Mouse (Mus musculus): ENCODE data around the gene H2-Ab1. TPM values are rescaled to one million over a fixed set of nuclear protein-coding genes. Genes with fewer than 3 reads are reported as not detected.
"Not testable (repeated sequence)": the region's sequence is repeated elsewhere in the genome, so short reads cannot be mapped to it uniquely, and the experiment has no call there.

The H2-Ab1 gene
- polyA plus RNA-seq, 1 experiment from 2014 or later, result 10.0 TPM

DNA sequence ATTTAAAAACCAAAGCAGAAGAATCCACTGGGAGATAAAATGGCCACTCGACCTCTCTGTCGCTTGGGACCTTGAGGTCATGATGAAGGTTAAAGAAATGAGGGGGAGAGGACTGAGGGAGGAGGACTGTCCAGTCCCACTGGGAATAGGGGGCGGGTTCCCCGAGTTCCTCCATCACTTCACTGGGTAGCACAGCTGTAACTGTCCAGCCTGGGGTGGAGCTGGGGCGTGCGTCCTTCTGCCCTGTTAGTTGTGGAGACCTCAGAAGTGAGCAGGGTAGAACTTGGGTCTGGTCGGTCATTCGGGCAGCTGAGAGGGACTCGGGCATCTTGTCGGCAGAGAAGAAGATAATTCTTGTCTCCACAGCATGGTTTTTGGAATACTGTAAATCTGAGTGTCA lies 51.7 kb downstream of the H2-Ab1 start:
- Histone ChIP-seq H3K36me3 (ENCODE audit: control insufficient read depth, insufficient read depth, low read length) (no peaks in the 10 kb centered on the region), H3K4me3 (ENCODE audit: control insufficient read depth in 1 of 2, insufficient read depth in 1 of 2, low read depth in 1 of 2, low read length in 2 of 2) (peak overlapping the region; percentile 58 to 80), H3K4me1 (ENCODE audit: control insufficient read depth in 2 of 2, insufficient read depth in 2 of 2, low read length in 2 of 2) (peaks cover 3 to 4% of the 10 kb centered on the region in 2 experiments; a peak in 1 of 4 replicates), H3K9me3 (ENCODE audit: control insufficient read depth, low read length) (no peaks in the 10 kb centered on the region), H3K27ac (replicated peaks in 1 of 2; ENCODE audit: control insufficient read depth in 1 of 2, insufficient read depth in 1 of 2, low read depth in 2 of 2, low read length in 2 of 2) (peak overlapping the region; percentile 45 to 53; a peak in 3 of 4 replicates), H3K27me3 (ENCODE audit: control insufficient read depth, insufficient read depth, low read length) (0 out of 2 replicates have a peak, but pooled peaks cover 7% of the 10 kb centered on the region), H3K4me2 (ENCODE audit: low read length) (peak overlapping the region; percentile 74), H3K9ac (ENCODE audit: low read length) (peak overlapping the region; percentile 66)
- 28% methylated on average over 10 of the region's 10 CpGs for WGBS
- ATAC-seq (ENCODE audit: insufficient number of reproducible peaks, insufficient read depth, low FRiP score, low read depth), result no peak; the same call in 1 of the 2 replicates

GRCm38 (mm10) chr17:34309683-34310385 lies 52.3 kb downstream of the H2-Ab1 start:
- 0 out of 2 replicates have a peak, but pooled peaks cover 7% of the 10 kb centered on the region for H3K27me3 ChIP-seq (ENCODE audit: control insufficient read depth, insufficient read depth, low read length)
- H3K4me2 ChIP-seq (ENCODE audit: low read length), result peak overlapping the region; percentile 74
- H3K9me3 ChIP-seq (ENCODE audit: control insufficient read depth, low read length), result no peaks in the 10 kb centered on the region
- H3K36me3 ChIP-seq (ENCODE audit: control insufficient read depth, insufficient read depth, low read length), result no peaks in the 10 kb centered on the region
- peak; percentile 70; the same call in 1 of the 2 replicates for ATAC-seq (ENCODE audit: insufficient number of reproducible peaks, insufficient read depth, low FRiP score, low read depth)
- WGBS, result 20% methylated on average over 38 of the region's 38 CpGs
- H3K27ac ChIP-seq (replicated peaks in 1 of 2; ENCODE audit: control insufficient read depth in 1 of 2, insufficient read depth in 1 of 2, low read depth in 2 of 2, low read length in 2 of 2), result peak overlapping the region; percentile 45 to 53; a peak in 3 of 4 replicates
- H3K4me1 ChIP-seq (ENCODE audit: control insufficient read depth in 2 of 2, insufficient read depth in 2 of 2, low read length in 2 of 2), result peaks cover 3 to 4% of the 10 kb centered on the region in 2 experiments; a peak in 1 of 4 replicates
- H3K9ac ChIP-seq (ENCODE audit: low read length), result peak overlapping the region; percentile 66
- peak overlapping the region; percentile 58 to 80 for H3K4me3 ChIP-seq (ENCODE audit: control insufficient read depth in 1 of 2, insufficient read depth in 1 of 2, low read depth in 1 of 2, low read length in 2 of 2)

DNA sequence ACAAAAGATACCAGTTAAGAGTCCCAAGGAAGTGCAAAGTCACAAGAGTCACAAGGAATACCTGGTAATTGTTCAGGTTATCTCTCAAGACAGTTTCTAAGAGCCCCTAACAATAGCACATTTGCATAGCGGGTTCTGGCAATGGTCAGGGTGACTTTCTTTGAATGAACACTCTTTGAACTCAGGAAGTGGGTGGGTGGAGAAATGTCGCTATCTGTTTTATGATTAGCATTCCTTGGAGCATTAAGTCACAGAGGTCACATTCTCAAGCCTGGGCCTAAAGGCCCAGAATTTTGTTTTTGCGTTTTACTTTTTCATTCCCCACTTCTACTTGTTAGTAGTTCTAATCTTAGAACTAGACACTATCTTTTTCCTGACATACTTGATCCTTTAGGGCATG lies 53.0 kb downstream of the H2-Ab1 start:
- H3K9ac ChIP-seq (ENCODE audit: low read length); H3K9me3 ChIP-seq (ENCODE audit: control insufficient read depth, low read length); H3K27ac ChIP-seq (replicated peaks in 1 of 2; ENCODE audit: control insufficient read depth in 1 of 2, insufficient read depth in 1 of 2, low read depth in 2 of 2, low read length in 2 of 2); ATAC-seq (ENCODE audit: insufficient number of reproducible peaks, insufficient read depth, low FRiP score, low read depth); H3K4me1 ChIP-seq (ENCODE audit: control insufficient read depth in 2 of 2, insufficient read depth in 2 of 2, low read length in 2 of 2); H3K27me3 ChIP-seq (ENCODE audit: control insufficient read depth, insufficient read depth, low read length); H3K36me3 ChIP-seq (ENCODE audit: control insufficient read depth, insufficient read depth, low read length); H3K4me3 ChIP-seq (ENCODE audit: control insufficient read depth in 1 of 2, insufficient read depth in 1 of 2, low read depth in 1 of 2, low read length in 2 of 2); H3K4me2 ChIP-seq (ENCODE audit: low read length): not testable (repeated sequence)
- whole genome bisulfite sequencing, result 73% methylated on average over 3 of the region's 3 CpGs

DNA sequence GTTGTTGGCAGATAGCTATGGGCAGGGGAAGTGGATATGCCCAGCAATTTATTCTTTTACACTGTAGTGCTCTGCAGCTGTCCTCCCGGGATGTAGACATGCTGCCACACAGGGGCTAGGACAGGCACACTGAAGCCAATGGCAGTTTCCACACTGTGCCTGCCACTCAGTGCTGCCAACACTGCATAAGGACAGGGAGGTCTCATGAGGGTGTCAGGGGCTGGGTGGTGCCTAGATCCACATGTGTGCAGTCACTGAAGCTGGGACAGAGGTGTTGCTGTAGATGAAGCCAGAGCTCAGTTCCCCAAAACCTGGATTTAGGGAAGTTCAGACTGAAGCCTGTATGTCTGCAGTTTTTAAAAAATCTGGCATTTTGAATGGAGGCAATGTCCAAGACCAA lies 54.7 kb downstream of the H2-Ab1 start:
- H3K36me3 ChIP-seq (ENCODE audit: control insufficient read depth, insufficient read depth, low read length), result no peaks in the 10 kb centered on the region
- H3K27me3 ChIP-seq (ENCODE audit: control insufficient read depth, insufficient read depth, low read length), result 0 out of 2 replicates have a peak, but pooled peaks cover 7% of the 10 kb centered on the region
- H3K4me1 ChIP-seq (ENCODE audit: control insufficient read depth in 2 of 2, insufficient read depth in 2 of 2, low read length in 2 of 2), result peaks cover 3 to 4% of the 10 kb centered on the region in 2 experiments; a peak in 1 of 4 replicates
- no peak overlapping the region for H3K4me3 ChIP-seq (ENCODE audit: control insufficient read depth in 1 of 2, insufficient read depth in 1 of 2, low read depth in 1 of 2, low read length in 2 of 2)
- no peak overlapping the region for H3K4me2 ChIP-seq (ENCODE audit: low read length)
- whole genome bisulfite sequencing, result 65% methylated on average over 1 of the region's 1 CpGs
- ATAC-seq (ENCODE audit: insufficient number of reproducible peaks, insufficient read depth, low FRiP score, low read depth), result no peak
- no peak overlapping the region for H3K9ac ChIP-seq (ENCODE audit: low read length)
- no peaks in the 10 kb centered on the region for H3K9me3 ChIP-seq (ENCODE audit: control insufficient read depth, low read length)
- H3K27ac ChIP-seq (replicated peaks in 1 of 2; ENCODE audit: control insufficient read depth in 1 of 2, insufficient read depth in 1 of 2, low read depth in 2 of 2, low read length in 2 of 2), result no peak overlapping the region

GRCm38 (mm10) chr17:34313393-34313792 lies 55.9 kb downstream of the H2-Ab1 start:
- no peak overlapping the region for H3K27ac ChIP-seq (replicated peaks in 1 of 2; ENCODE audit: control insufficient read depth in 1 of 2, insufficient read depth in 1 of 2, low read depth in 2 of 2, low read length in 2 of 2)
- H3K4me3 ChIP-seq (ENCODE audit: control insufficient read depth in 1 of 2, insufficient read depth in 1 of 2, low read depth in 1 of 2, low read length in 2 of 2), result no peak overlapping the region
- ATAC-seq (ENCODE audit: insufficient number of reproducible peaks, insufficient read depth, low FRiP score, low read depth), result no peak
- no peak overlapping the region for H3K4me2 ChIP-seq (ENCODE audit: low read length)
- no peak overlapping the region for H3K9ac ChIP-seq (ENCODE audit: low read length)
- WGBS, result 35% methylated on average over 3 of the region's 3 CpGs
- H3K36me3 ChIP-seq (ENCODE audit: control insufficient read depth, insufficient read depth, low read length), result no peaks in the 10 kb centered on the region
- no peaks in the 10 kb centered on the region for H3K9me3 ChIP-seq (ENCODE audit: control insufficient read depth, low read length)
- peaks cover 3 to 4% of the 10 kb centered on the region in 2 experiments; a peak in 1 of 4 replicates for H3K4me1 ChIP-seq (ENCODE audit: control insufficient read depth in 2 of 2, insufficient read depth in 2 of 2, low read length in 2 of 2)
- H3K27me3 ChIP-seq (ENCODE audit: control insufficient read depth, insufficient read depth, low read length), result no peaks in the 10 kb centered on the region

GRCm38 (mm10) chr17:34314286-34314685 lies 56.8 kb downstream of the H2-Ab1 start:
- no peak overlapping the region for H3K9ac ChIP-seq (ENCODE audit: low read length)
- ATAC-seq (ENCODE audit: insufficient number of reproducible peaks, insufficient read depth, low FRiP score, low read depth), result no peak
- no peak overlapping the region for H3K4me3 ChIP-seq (ENCODE audit: control insufficient read depth in 1 of 2, insufficient read depth in 1 of 2, low read depth in 1 of 2, low read length in 2 of 2)
- 69% methylated on average over 9 of the region's 9 CpGs for WGBS
- H3K27ac ChIP-seq (replicated peaks in 1 of 2; ENCODE audit: control insufficient read depth in 1 of 2, insufficient read depth in 1 of 2, low read depth in 2 of 2, low read length in 2 of 2), result no peak overlapping the region
- H3K36me3 ChIP-seq (ENCODE audit: control insufficient read depth, insufficient read depth, low read length), result no peaks in the 10 kb centered on the region
- H3K4me1 ChIP-seq (ENCODE audit: control insufficient read depth in 2 of 2, insufficient read depth in 2 of 2, low read length in 2 of 2), result peaks cover under 1 to 4% of the 10 kb centered on the region in 2 experiments; a peak in 1 of 4 replicates
- H3K27me3 ChIP-seq (ENCODE audit: control insufficient read depth, insufficient read depth, low read length), result no peaks in the 10 kb centered on the region
- H3K9me3 ChIP-seq (ENCODE audit: control insufficient read depth, low read length), result no peaks in the 10 kb centered on the region
- H3K4me2 ChIP-seq (ENCODE audit: low read length), result no peak overlapping the region

- 50% methylated on average over 1 of the region's 1 CpGs for WGBS
- no peaks in the 10 kb centered on the region for H3K4me1 ChIP-seq (ENCODE audit: control insufficient read depth in 2 of 2, insufficient read depth in 2 of 2, low read length in 2 of 2)
- no peak overlapping the region for H3K4me2 ChIP-seq (ENCODE audit: low read length)
- no peak for ATAC-seq (ENCODE audit: insufficient number of reproducible peaks, insufficient read depth, low FRiP score, low read depth)
- no peak overlapping the region for H3K27ac ChIP-seq (replicated peaks in 1 of 2; ENCODE audit: control insufficient read depth in 1 of 2, insufficient read depth in 1 of 2, low read depth in 2 of 2, low read length in 2 of 2)
- no peak overlapping the region for H3K9ac ChIP-seq (ENCODE audit: low read length)
- H3K4me3 ChIP-seq (ENCODE audit: control insufficient read depth in 1 of 2, insufficient read depth in 1 of 2, low read depth in 1 of 2, low read length in 2 of 2), result no peak overlapping the region
- no peaks in the 10 kb centered on the region for H3K27me3 ChIP-seq (ENCODE audit: control insufficient read depth, insufficient read depth, low read length)
- no peaks in the 10 kb centered on the region for H3K36me3 ChIP-seq (ENCODE audit: control insufficient read depth, insufficient read depth, low read length)
- no peaks in the 10 kb centered on the region for H3K9me3 ChIP-seq (ENCODE audit: control insufficient read depth, low read length)
These were observed 58.0 kb downstream of the H2-Ab1 start for GRCm38 (mm10) chr17:34315512-34315911.
